Mouse (Mus musculus): ENCODE data around the gene Nynrin.

Nynrin gene

GRCm38 (mm10) chr14:55853621-55854285 is at the start of gene Nynrin:
Gene Nynrin, plus strand, starts transcription at chr14:55854010.
- no peak for DNase-seq (ENCODE audit: low read depth, low spot score)

DNA sequence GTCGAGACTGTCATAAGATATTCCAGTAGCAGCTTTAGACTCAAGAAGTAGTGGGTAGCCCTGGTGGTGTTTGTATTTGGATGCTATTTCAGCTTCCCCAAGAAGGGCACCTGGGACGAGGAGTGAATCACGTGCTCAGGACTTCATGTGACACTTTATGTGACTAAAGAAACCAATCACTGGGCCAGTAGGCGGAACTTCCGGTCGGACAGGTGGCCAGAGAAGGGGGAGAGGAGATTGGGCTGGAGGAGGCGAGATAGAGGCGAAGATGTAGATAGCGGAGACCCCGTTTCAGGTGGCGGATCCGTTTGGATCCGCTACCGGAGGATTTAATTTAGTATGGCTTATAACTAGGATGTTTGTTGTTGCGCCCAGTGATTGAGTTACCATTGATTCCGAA is 38.9 kb upstream of the Nynrin start:
- peak; percentile 66 for DNase-seq (ENCODE audit: low read depth, low spot score)

- DNase-seq (ENCODE audit: low read depth, low spot score), result no peak
Observed at GRCm38 (mm10) chr14:55815310-55815751, 38.5 kb upstream of the Nynrin start.

- DNase-seq (ENCODE audit: low read depth, low spot score), result no peak
Observed at GRCm38 (mm10) chr14:55819845-55820405, 33.9 kb upstream of the Nynrin start.

DNA sequence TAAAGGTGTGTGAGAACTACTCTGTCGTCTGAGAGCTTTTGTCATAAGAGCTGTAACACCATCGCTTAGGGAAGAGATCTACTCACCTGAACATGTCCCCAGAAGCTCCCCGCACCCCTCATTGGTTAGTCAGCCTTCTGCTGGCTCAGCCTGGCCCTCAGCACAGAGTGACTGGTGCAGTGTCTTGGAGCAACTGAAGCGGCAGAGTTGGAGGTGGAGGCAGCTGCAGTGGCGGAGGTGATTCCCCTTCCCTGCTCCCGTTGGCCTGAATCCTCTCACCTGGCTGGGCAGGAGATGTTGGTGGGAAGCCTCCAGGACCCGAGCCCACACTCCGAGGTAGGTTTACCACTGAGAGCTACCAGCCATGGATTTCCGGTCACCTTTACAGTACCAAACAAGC is 33.2 kb upstream of the Nynrin start:
- DNase-seq (ENCODE audit: low read depth, low spot score), result no peak

GRCm38 (mm10) chr14:55822435-55822990 is 31.3 kb upstream of the Nynrin start:
- no peak for DNase-seq (ENCODE audit: low read depth, low spot score)

- DNase-seq (ENCODE audit: low read depth, low spot score), result no peak
Observed at GRCm38 (mm10) chr14:55822991-55823762, 30.6 kb upstream of the Nynrin start, which contains the start of gene Nfatc4. Gene Nfatc4, plus strand, starts transcription at chr14:55823144.

DNA sequence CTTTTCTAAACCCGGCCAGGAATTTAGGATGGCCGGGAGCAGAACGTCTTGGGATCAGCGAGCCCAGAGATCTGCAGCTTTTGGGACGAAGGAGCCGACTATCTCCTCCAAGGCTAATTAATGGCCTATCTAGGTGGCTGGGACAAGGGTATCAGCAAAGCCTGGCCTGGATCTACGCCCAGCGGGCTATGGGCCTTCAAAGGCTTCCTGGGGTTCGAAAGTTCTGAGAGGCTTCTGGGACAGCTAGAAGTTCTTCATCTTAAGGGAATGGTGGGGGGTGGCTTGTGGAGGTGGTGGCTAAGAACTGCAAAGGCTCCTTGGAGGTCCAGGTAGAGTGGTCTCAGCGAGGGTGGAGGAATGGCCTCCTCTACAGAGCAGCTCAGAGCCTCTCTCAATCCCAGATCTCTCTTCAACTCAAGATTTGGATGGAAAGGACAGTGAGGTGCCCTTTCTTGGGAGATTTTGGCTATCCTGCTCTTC is 29.8 kb upstream of the Nynrin start:
- DNase-seq (ENCODE audit: low read depth, low spot score), result no peak

DNA sequence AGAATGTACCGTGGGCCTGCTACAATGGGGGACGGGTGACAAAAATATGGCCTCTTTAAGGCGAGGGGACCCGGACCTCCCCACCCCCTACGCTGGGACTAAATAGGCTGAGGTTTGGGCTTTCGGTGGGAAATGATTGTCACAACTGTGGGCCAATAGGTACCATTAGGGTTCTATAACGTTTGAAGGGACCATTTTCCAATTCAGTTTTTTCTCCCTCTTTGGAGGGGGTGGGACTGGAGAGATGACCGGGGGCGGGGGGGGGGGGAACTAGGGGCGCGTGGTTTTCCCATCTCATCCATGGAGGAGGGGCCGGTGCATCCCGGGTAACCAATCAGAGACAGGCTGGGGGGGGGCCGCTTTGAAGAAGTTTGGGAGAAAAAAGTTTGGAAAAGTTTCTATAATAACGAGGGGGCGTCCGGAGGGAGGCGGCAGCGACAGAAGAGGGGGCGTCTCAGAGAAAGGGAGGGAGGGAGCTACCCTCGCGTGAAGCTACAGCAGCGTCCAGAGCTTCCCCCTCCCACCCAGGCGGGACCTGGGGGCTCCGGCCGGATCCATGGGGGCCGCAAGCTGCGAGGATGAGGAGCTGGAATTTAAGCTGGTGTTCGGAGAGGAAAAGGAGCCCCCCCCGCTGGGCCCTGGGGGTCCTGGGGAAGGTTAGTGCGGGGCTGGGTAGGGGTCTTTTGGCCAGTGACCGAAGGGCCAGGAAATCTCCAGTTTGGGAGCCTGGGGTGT is 29.2 kb upstream of the Nynrin start:
- no peak for DNase-seq (ENCODE audit: low read depth, low spot score)

- DNase-seq (ENCODE audit: low read depth, low spot score), result no peak
Observed at GRCm38 (mm10) chr14:55825216-55826051, 28.4 kb upstream of the Nynrin start.

DNA sequence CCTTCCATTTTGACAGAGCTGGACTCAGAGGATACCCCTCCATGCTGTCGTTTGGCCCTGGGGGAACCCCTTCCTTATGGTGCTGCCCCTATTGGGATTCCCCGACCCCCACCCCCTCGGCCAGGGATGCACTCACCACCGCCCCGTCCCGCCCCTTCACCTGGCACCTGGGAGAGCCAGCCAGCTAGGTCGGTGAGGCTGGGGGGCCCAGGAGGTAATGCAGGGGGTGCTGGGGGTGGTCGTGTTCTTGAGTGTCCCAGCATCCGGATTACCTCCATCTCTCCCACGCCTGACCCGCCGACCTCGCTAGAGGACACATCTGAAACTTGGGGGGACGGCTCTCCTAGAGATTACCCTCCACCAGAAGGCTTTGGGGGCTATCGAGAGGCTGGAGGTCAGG is 27.7 kb upstream of the Nynrin start:
- DNase-seq (ENCODE audit: low read depth, low spot score), result no peak

- no peak for DNase-seq (ENCODE audit: low read depth, low spot score)
Observed at GRCm38 (mm10) chr14:55826551-55827340, 27.1 kb upstream of the Nynrin start.

DNA sequence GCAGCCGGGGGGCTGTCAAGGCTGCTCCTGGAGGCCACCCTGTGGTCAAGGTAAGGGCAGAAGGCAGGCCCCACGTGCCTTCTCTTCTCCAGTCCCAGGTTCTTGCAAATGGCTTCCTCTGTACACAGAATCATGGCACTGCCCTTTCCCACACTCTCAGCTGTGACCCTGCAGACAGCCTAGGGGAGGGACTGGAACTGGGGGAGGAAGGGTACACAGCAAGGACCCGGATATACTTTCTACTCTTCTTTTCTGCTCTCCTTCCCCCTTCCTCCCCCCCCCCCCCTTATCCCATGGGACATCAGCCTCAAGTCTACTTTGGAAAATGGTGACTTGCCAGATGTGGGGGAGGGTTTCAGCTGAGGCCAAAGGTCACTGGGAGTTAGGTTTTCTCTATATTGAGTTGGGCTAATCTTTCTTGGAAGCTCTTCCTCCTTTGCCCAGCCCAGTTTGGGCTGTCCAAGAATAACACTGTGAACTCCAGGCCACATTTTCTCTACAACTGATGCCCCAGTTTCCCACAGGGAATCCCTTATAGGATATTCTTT is 25.0 kb upstream of the Nynrin start:
- DNase-seq (ENCODE audit: low read depth, low spot score), result no peak

GRCm38 (mm10) chr14:55829854-55830253 is 24.0 kb upstream of the Nynrin start:
- DNase-seq (ENCODE audit: low read depth, low spot score), result no peak

- no peak for DNase-seq (ENCODE audit: low read depth, low spot score)
Observed at GRCm38 (mm10) chr14:55830331-55830730, 23.5 kb upstream of the Nynrin start.

DNA sequence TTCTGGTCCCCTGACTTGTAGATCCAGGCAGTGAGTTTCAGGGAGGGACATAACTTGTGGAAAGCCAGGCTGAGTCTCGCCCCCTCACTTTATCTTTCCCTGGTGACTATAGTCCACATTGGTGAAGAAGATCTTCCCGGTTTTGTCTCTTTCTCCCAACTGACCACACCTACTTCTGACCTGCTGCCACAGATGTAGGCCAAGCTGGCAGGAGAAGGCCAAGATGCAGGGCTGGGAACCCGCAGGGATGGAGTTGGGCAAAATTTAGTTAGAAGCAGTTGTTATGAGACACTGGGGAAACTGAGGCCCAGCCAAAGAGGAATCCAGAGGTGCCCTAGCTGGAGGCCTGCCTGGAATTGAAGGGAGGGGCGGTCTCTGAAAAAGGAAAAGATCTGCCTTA is 20.7 kb upstream of the Nynrin start:
- DNase-seq (ENCODE audit: low read depth, low spot score), result no peak

DNA sequence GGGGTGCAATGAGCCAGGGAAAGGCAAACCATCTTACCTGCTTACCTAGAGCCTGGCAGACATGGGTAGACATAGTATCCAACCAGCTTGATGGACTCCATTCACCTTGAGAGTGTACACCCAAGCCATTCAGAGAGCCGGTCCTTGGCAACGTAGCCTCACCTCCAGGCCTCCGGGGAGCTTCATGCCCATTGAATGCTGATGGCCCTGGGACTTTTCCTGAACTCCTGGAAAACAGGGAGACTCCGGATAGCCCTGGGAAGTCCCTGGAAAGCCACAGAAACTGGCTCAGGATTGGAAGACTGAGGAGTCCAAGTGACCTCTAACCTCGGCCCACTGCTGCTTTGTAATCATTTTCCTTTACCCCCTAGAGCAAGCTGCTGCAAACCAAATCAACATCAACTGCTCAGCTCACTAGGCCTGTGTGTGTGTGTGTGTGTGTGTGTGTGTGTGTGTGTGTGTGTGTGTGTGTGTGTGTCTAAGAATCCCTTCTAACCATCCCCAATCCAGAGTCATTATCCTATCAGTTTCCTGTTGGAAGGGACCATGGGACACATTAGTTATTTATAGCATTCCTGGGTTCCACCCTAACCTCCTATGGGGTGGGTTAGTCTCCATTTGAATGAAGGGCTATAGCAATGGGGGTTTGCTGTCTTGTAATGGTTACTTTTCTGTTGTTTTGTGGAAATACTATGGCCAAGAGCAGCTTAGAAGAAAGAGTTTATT is 18.8 kb upstream of the Nynrin start:
- no peak for DNase-seq (ENCODE audit: low read depth, low spot score)

GRCm38 (mm10) chr14:55838312-55838711 is 15.5 kb upstream of the Nynrin start:
- DNase-seq (ENCODE audit: low read depth, low spot score), result no peak

DNA sequence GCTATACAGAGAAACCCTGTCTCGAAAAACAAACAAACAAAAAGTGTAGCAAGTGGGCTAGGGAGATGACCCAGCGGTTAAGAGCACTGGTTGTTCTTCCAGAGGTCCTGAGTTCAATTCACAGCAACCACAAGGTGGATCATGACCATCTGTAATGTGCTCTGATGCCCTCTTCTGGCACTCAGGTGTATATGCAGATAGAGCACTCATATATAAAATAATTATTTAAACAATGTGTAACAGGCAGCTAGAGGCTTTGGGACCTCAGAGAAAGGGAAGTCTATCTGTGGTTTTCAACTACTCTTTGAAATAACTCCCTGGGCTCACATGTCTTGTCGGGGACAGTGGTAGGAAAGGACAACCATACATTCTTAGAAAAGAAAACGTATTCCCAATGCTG is 15.1 kb upstream of the Nynrin start:
- DNase-seq (ENCODE audit: low read depth, low spot score), result no peak

Measured in brain, embryonic 18.5 days (tissue).